Mouse (Mus musculus) kidney, adult 8-10 months (tissue): ENCODE measurements at regions not wholly inside any gene's neighbourhood (a gene's known extent, or its start where the extent isn't known, plus 50 kb on each side); places are given as distances from the start of the nearest gene placed in this dataset.
"Not testable (repeated sequence)": the region's sequence is repeated elsewhere in the genome, so short reads cannot be mapped to it uniquely, and the experiment has no call there.

ENCODE experiments used
- DNase-seq, 2 experiments: peaks; one replicate each; pipeline ENCODE4 v3.0.0; 2022

GRCm38 (mm10) chr8:42442786-42443185 lies 698.5 kb downstream of the Triml1 start:
- no peak for DNase-seq

DNA sequence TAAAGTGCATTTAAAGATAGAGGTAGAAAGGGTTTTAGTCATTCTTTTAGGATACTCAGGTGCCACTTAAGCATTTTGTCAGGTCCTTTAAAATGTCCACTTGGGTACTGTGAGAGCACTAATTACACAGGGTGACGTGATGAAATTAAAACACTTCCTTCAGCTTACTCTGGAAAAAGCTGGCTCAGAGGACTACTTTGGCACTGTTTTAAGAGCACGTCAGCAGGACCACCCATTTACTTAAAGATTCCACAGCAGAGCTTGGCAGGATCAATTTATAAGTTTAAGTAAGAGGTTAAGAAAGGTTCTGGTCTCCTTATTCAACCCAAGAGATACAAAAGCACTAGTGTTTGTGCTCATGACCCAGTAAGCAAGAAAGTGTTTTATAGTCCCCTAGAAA lies 738.7 kb downstream of the Triml1 start:
- DNase-seq, result no peak

GRCm38 (mm10) chr8:42396886-42397285 lies 744.4 kb downstream of the Triml1 start:
- no peak for DNase-seq

DNA sequence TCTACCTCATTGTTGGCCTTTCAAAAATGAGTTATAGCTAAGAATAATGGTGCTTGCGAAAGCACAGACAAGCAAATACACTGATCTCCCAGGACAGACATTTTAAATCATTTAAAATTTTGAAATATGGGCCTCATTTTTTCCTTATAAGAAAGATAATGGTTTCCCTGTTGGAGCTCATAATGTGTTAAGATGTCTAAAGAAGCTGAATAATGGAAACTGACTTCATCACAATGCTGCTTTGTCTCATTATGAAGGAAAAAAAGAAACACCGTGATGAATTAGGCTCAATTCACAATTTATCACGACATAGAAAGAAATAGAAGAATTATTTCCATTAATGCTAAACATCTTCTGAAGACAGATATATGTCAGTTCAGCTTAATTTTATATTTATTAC lies 752.5 kb downstream of the Triml1 start:
- no peak for DNase-seq

DNA sequence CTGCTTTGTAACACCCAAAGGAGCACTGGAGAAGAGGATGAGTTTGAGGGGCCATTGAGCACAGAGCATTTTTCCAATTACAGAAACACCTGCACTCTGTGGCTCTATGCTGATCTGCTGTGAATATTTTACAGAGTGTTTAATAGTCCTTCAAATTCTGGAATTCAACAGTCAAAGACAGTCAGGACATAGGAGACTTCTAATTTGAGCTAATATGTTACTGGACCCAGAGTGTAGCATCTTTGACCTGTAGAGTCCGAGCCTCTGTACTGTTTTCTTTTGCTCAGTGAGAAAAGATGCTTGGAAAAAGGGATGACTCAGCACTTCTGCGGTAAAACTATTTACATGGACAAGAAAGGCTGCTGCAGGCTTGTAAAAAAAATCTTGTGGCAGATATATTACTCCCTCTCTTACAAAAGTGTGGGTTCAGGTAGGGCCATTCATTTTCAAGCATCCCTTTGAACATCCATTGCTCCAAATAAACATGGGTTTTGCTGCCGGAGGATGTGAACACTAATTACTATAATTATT lies 793.1 kb downstream of the Triml1 start:
- DNase-seq, result no peak

DNA sequence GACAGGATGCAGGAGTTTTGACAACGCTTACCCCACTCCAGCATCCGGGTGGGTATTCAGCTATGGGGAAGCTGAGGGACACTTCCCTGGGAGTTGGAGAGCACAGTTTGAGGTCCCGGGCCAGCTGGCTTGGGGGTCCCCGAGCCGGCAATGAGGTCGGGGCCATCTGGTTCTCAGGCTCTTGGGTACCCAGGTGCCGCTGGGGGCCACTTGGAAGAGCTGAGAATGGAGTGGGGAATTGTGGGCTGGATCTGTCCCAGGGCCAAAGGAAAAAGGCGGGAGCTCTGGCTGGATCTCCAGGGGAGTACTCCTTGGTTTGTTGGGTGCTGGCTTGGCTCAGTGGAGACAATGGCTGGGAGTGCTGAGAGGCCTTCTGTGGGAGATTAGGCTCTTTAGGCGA lies 806.6 kb downstream of the Triml1 start:
- no peak for DNase-seq

GRCm38 (mm10) chr8:42324663-42325062 lies 816.6 kb downstream of the Triml1 start:
- DNase-seq, result no peak

- no peak for DNase-seq
Measured at GRCm38 (mm10) chr8:42322862-42323261, 818.4 kb downstream of the Triml1 start.

DNA sequence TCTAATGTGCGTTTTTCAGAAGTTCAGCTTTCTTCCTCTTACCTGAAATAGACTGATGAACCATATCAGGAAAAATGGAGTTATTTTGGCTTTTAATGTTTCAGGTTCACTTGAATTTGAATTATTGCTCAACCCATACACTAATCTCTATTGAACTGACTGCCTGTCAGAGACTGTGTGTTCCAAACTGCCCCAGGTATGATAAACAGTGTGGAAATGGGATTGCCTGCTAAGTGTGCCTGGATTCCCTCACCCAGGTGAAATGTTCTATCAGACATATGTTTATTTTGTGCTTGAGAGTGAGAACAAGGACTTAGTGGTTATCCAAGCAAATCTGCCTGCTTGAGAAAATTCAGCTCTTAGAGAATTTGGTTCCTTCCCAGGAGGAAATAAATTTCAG lies 830.2 kb downstream of the Triml1 start:
- DNase-seq, result no peak

DNA sequence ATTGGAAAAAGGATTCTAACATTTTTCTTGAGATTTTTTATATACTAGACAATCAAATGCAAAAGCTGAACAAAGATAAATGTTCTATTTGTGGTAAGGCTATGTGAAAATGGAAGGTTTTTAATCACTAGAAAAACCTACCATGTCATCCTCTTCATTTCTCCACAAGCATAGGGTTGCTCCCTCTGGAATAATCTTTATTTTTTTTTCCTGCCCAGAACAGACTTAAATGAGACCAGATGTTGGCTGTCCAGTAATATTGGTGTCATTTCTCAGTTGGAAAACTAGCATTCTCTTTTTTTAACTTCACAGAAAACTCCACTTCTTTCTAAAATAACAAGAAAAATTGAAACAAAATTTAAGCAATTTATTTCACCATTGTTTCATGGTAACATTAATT lies 849.9 kb downstream of the Triml1 start:
- DNase-seq, result no peak

DNA sequence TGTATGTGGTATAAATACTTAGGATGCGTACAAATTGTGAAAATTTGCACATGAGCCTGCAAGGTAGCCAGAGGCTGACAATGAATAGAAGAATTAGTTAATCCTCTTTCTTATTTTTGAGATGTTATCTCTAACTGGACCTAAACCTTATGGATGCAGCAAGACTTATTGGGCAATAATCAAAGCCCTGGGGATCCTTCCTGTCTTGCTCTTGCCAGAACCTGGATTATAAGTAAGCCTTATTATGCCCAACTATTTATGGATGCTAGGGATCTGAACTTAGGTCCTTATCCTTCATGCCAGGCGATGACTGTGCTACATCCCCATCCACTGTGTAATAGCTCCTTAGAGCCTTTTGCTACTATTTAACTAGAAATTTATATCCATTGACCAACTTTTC lies 859.3 kb downstream of the Triml1 start:
- DNase-seq, result no peak

DNA sequence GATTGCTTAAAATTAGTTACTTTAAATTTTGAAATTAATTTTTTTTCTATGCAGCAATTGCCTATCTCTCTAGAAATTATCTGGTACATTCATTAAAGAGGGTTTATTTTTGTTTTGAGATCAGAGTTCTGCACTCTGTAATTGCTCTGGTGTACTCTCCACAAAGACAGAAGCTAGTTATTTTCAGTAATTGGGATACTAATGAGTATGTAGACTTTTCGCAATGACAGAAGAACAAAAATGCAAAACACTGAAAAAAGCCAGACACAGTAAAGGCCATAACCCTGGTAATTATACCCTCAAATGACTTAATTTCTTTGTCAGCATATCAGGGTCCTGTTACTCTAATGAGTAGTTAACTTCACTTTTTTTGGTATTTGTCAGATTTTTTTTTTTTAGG lies 836.5 kb upstream of the Frg1 start:
- no peak for DNase-seq

GRCm38 (mm10) chr8:42242321-42242720 lies 825.4 kb upstream of the Frg1 start:
- not testable (repeated sequence) for DNase-seq

- DNase-seq, result no peak
Measured at GRCm38 (mm10) chr8:42219857-42220600, 803.2 kb upstream of the Frg1 start.

DNA sequence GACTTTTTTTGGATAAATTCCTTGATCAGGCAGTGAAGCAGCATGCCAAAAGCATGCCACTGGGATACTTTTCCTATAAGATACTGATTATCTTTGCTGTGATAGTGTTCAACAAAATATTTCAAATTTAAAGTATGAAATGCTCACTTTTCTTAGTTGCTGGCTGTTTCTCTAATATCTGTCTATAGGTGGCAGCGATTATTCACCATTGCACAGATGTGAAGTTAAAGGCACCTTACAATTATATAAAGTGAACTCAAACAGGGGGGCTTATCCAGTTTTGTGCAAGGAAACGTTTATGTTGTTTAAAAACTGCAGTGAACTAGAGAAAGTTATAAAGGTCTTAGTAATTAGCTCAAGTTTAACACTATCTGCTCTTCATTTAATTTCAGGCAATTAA lies 794.1 kb upstream of the Frg1 start:
- DNase-seq, result no peak

GRCm38 (mm10) chr8:42209989-42210388 lies 793.1 kb upstream of the Frg1 start:
- DNase-seq, result no peak

DNA sequence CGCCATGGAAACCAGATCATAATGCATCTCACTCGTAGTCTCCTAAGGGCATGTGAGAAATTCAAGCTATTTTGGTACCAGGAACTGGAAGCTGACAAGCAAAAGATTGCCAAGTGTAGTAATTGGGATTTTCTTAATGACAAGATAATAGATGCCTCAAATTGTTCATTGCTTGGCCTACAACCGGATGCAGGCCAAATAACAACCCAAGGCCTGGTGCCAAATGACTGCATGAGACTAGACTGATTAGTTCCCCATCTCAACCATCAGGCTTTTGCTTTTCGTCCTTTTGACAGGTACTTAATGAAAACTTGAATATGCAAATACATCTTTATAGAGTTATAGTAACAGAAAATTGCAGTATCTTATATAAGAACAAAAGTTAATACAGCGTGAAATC lies 780.4 kb upstream of the Frg1 start:
- DNase-seq, result no peak

GRCm38 (mm10) chr8:42193902-42194550 lies 777.2 kb upstream of the Frg1 start:
- no peak for DNase-seq

GRCm38 (mm10) chr8:42187083-42187482 lies 770.2 kb upstream of the Frg1 start:
- DNase-seq, result no peak

- no peak for DNase-seq
Measured at GRCm38 (mm10) chr8:42183288-42183878, 766.5 kb upstream of the Frg1 start.

DNA sequence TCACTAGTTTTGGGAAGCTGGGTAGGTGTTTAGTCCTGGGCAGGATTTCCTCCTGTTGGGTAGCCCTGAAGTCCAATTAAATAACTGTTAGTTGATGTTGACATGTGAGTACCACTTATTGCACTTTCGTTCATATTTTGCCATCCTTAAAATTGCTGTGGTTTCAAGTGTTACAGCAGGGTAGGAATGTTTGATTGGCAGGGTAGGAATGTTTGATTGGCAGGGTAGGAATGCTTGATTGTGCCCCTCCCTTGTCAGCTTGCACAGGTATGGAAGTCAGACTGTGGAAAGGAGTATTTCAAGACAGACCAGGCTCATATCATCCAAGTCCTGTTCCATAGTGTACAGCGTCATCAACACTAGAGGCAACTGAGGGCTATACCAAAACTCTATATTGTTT lies 745.6 kb upstream of the Frg1 start:
- no peak for DNase-seq

- no peak for DNase-seq
Measured at GRCm38 (mm10) chr8:42157006-42157405, 740.1 kb upstream of the Frg1 start.

GRCm38 (mm10) chr8:42156588-42156987 lies 739.7 kb upstream of the Frg1 start:
- DNase-seq, result no peak

DNA sequence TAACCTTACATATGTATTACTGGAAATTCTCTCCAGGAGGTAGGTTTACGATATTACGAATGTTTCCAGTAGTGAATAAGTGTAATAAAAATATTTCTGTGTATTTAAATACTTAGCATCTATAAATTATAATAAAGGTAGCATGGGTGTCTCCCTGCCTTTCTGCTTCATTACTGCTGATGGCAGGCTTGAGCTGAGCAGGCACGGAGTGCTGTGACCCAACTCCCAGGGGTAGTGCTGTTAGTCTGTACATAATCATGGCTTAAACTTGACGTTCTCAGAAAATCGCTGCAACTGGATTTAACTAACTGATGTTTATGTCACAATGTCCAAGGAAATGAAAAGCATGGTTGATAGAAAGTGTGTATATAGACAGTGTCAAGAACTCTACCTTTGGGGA lies 727.8 kb upstream of the Frg1 start:
- DNase-seq, result no peak
